In genomic region chr6:115650476-115651427, GRCm38 (mm10) we compare ENCODE assay signal across 10 mouse cellular contexts. TPM values are rescaled to one million over a fixed set of nuclear protein-coding genes. Genes with fewer than 3 reads are reported as not detected.
DNase-seq lines count a peak whose midpoint lies in the region; ATAC-seq lines count a peak whose summit lies in the region.
"Had no signal": no experiment of that assay in that cellular context is flagged by ENCODE, and none has a peak within 500 bp of the region (broad histone marks: within the 10 kb centered on the region; RNA-seq: fewer than 3 reads in every experiment).

No protein-coding gene starts in this region.

- H3K9me3 ChIP-seq in embryonic facial prominence, embryonic 10.5 days = no peaks in the 10 kb centered on the region
- no peaks in the 10 kb centered on the region for H3K9me3 ChIP-seq in liver, embryonic 13.5 days (replicated peaks)
- no peaks in the 10 kb centered on the region for H3K9me3 ChIP-seq in stomach, embryonic 15.5 days
- H3K9me3 ChIP-seq: neural tube, embryonic 13.5 days had no signal

- peaks cover 3% of the 10 kb centered on the region for H3K36me3 ChIP-seq in embryonic facial prominence, embryonic 10.5 days (replicated peaks)
- H3K36me3 ChIP-seq in liver, embryonic 13.5 days = no peaks in the 10 kb centered on the region
- no peaks in the 10 kb centered on the region for H3K36me3 ChIP-seq in stomach, embryonic 15.5 days
- H3K36me3 ChIP-seq: neural tube, embryonic 13.5 days had no signal

- 54% methylated on average over 5 of the region's 5 CpGs for WGBS in embryonic facial prominence, embryonic 10.5 days
- 12% methylated on average over 5 of the region's 5 CpGs for WGBS in liver, embryonic 13.5 days (ENCODE audit: insufficient replicate concordance)
- WGBS in stomach, embryonic 15.5 days = 42% methylated on average over 5 of the region's 5 CpGs

- H3K4me3 ChIP-seq in embryonic facial prominence, embryonic 10.5 days = 0 out of 2 replicates have a peak overlapping the region, but pooled peaks have one; percentile 16
- 0 out of 2 replicates have a peak overlapping the region, but pooled peaks have one; percentile 6 for H3K4me3 ChIP-seq in liver, embryonic 13.5 days (replicated peaks)
- H3K4me3 ChIP-seq in stomach, embryonic 15.5 days (replicated peaks) = no peak overlapping the region
- H3K4me3 ChIP-seq: neural tube, embryonic 13.5 days had no signal

- peak; percentile 11 for DNase-seq in spleen, adult 12 weeks (ENCODE audit: low spot score)
- no peak for DNase-seq in spleen, postnatal 14 days (ENCODE audit: low spot score in 2 of 2)
- peak; percentile 16 for DNase-seq in embryonic facial prominence, embryonic 10.5 days (ENCODE audit: low spot score)
- peak; percentile 64 for DNase-seq in liver, embryonic 13.5 days
- DNase-seq in urinary bladder, postnatal 4 days (ENCODE audit: low spot score in 2 of 2) = no peak
- no peak for DNase-seq in urinary bladder, postnatal 10 days (ENCODE audit: low spot score)
- DNase-seq in left cerebral cortex, adult 8-10 months (ENCODE audit: low spot score in 2 of 2) = no peak
- DNase-seq: adrenal gland, adult 8-10 months had no signal

- ATAC-seq in liver, embryonic 13.5 days (ENCODE audit: low read depth) = peak; percentile 93
- ATAC-seq in stomach, embryonic 15.5 days (ENCODE audit: insufficient read depth, low FRiP score, low read depth) = peak; percentile 80

- no peaks in the 10 kb centered on the region for H3K27me3 ChIP-seq in embryonic facial prominence, embryonic 10.5 days (replicated peaks; ENCODE audit: low read depth, poor library complexity, severe bottlenecking)
- no peaks in the 10 kb centered on the region for H3K27me3 ChIP-seq in liver, embryonic 13.5 days
- H3K27me3 ChIP-seq in stomach, embryonic 15.5 days (replicated peaks) = no peaks in the 10 kb centered on the region
- H3K27me3 ChIP-seq: neural tube, embryonic 13.5 days had no signal

- peaks cover 31% of the 10 kb centered on the region for H3K4me1 ChIP-seq in embryonic facial prominence, embryonic 10.5 days
- peaks cover 80% of the 10 kb centered on the region for H3K4me1 ChIP-seq in liver, embryonic 13.5 days (replicated peaks)
- peaks cover 19% of the 10 kb centered on the region for H3K4me1 ChIP-seq in stomach, embryonic 15.5 days

- H3K27ac ChIP-seq in embryonic facial prominence, embryonic 10.5 days (replicated peaks) = 0 out of 2 replicates have a peak overlapping the region, but pooled peaks have one; percentile 60
- peak overlapping the region; percentile 83 for H3K27ac ChIP-seq in liver, embryonic 13.5 days
- H3K27ac ChIP-seq in stomach, embryonic 15.5 days = peak overlapping the region; percentile 62; the same call in 1 of the 2 replicates
- H3K27ac ChIP-seq: neural tube, embryonic 13.5 days had no signal

- peak overlapping the region; percentile 52 for H3K4me2 ChIP-seq in liver, embryonic 13.5 days
- H3K4me2 ChIP-seq in stomach, embryonic 15.5 days = no peak overlapping the region
- H3K4me2 ChIP-seq: neural tube, embryonic 13.5 days had no signal

- H3K9ac ChIP-seq in liver, embryonic 13.5 days = peak overlapping the region; percentile 50
- H3K9ac ChIP-seq in stomach, embryonic 15.5 days = no peak overlapping the region
- H3K9ac ChIP-seq: neural tube, embryonic 13.5 days had no signal

RNA-seq across cellular contexts. Expression of gene Raf1, which starts 25.7 kb away (rescaled TPM):
- polyA plus RNA-seq in embryonic facial prominence, embryonic 10.5 days (2016; fragmentation: Nextera tagmentation; extraction: Ambion mirVana) = 123 and 126 TPM in 2 replicates
- polyA plus RNA-seq in liver, embryonic 13.5 days (2015; fragmentation: Nextera tagmentation; extraction: Ambion mirVana) = 32.8 and 38.3 TPM in 2 replicates
- 85.6 and 88.2 TPM in 2 replicates for polyA plus RNA-seq in stomach, embryonic 15.5 days (2015; fragmentation: Nextera tagmentation; extraction: Ambion mirVana)
- 10 to 100 TPM; 73.9 to 78.0 (median 76.5) TPM for total RNA-seq in left cerebral cortex, adult 8-10 months (2022)

RNA-seq across cellular contexts. Expression of gene Mkrn2, which starts 49.0 kb away (rescaled TPM):
- polyA plus RNA-seq in embryonic facial prominence, embryonic 10.5 days (2016; fragmentation: Nextera tagmentation; extraction: Ambion mirVana) = 27.5 and 30.7 TPM in 2 replicates
- polyA plus RNA-seq in liver, embryonic 13.5 days (2015; fragmentation: Nextera tagmentation; extraction: Ambion mirVana) = 11.4 and 12.1 TPM in 2 replicates
- polyA plus RNA-seq in stomach, embryonic 15.5 days (2015; fragmentation: Nextera tagmentation; extraction: Ambion mirVana) = 23.7 and 25.3 TPM in 2 replicates
- 10 to 100 TPM; 31.4 to 40.9 (median 38.4) TPM for total RNA-seq in left cerebral cortex, adult 8-10 months (2022)

RNA-seq across cellular contexts. Expression of gene Mkrn2os, which starts 58.4 kb away (rescaled TPM):
- polyA plus RNA-seq in embryonic facial prominence, embryonic 10.5 days (2016; fragmentation: Nextera tagmentation; extraction: Ambion mirVana) = 0.21 and 0.29 TPM in 2 replicates
- 6.6 and 7.2 TPM in 2 replicates for polyA plus RNA-seq in liver, embryonic 13.5 days (2015; fragmentation: Nextera tagmentation; extraction: Ambion mirVana)
- polyA plus RNA-seq in stomach, embryonic 15.5 days (2015; fragmentation: Nextera tagmentation; extraction: Ambion mirVana) = 14.1 and 14.3 TPM in 2 replicates
- not detected for total RNA-seq in left cerebral cortex, adult 8-10 months (2022)
- total RNA-seq: adrenal gland, adult 8-10 months had no signal

Comparison
In these comparisons a context has a peak if more than half of its experiments do, and no peak if none do; other contexts are left out.
1. DNase-seq: peak in spleen, adult 12 weeks (single experiment), embryonic facial prominence, embryonic 10.5 days (single experiment) and liver, embryonic 13.5 days (single experiment); none in spleen, postnatal 14 days (0 of 2), urinary bladder, postnatal 4 days (0 of 2), urinary bladder, postnatal 10 days (single experiment) and left cerebral cortex, adult 8-10 months (0 of 2).
2. Peak in every context shown above with its lines, with median percentiles within 50 percentile points of each other: H3K27ac ChIP-seq.